Mouse (Mus musculus) heart, adult 2 months (tissue): Measurements from ENCODE around the gene Sdhaf3.

Source experiments
- CTCF ChIP-seq: fragments of 200-600 bp; IDR thresholded peaks from 2 replicates; pipeline ENCODE4 v1.8.1; 2022; ENCODE audit warnings: antibody characterized with exemption, mild to moderate bottlenecking, moderate library complexity
- POLR2A ChIP-seq: fragments of 200-500 bp; IDR thresholded peaks from 2 replicates; pipeline ENCODE4 v1.6.1; 2011; ENCODE audit warnings: mild to moderate bottlenecking, low read depth, low read length, control low read depth; ENCODE audit not compliant: insufficient read depth

DNA sequence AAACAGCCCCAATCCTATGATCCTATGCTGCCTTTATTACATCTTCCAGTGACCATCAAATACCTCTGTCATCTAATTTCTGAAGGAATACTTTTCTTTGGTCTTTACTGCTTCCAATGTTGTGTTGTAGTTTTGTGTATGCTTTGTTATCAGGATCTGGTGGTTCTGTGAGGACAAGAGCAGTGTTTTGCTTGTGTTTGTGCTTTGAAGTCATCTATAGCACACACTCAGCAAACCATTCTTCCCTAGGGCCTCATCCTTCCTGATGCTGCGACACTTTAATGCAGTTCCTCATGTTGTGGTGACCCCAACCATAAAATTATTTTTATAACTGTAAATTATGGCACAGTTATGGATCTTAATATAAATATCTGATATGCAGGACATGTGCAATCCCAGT is 42.2 kb downstream of the Sdhaf3 start:
- TF ChIP-seq CTCF (no peak), POLR2A (no peak)
